Mouse (Mus musculus) Muller cell, postnatal 12 days (primary cell): ENCODE data around the gene Trmt11.
"Not testable (repeated sequence)": the region's sequence is repeated elsewhere in the genome, so short reads cannot be mapped to it uniquely, and the experiment has no call there.

Experiments
- DNase-seq: peaks from one replicate; pipeline ENCODE4 v3.0.0-alpha.2; 2015; ENCODE audit errors: inconsistent ontology term

Trmt11 gene

GRCm38 (mm10) chr10:30600542-30600966 lies at the start of gene Trmt11:
TSS of gene Trmt11 (minus strand) at chr10:30600749.
- peak; percentile 89 for DNase-seq

- no peak for DNase-seq
These were observed 47.1 kb upstream of the Trmt11 start for GRCm38 (mm10) chr10:30647681-30648080.

GRCm38 (mm10) chr10:30638216-30638615 lies 37.7 kb upstream of the Trmt11 start:
- no peak for DNase-seq

GRCm38 (mm10) chr10:30636474-30637154 lies 36.1 kb upstream of the Trmt11 start:
- DNase-seq, result not testable (repeated sequence)

- no peak for DNase-seq
These were observed 32.2 kb upstream of the Trmt11 start for GRCm38 (mm10) chr10:30632718-30633117.

GRCm38 (mm10) chr10:30629977-30630376 lies 29.4 kb upstream of the Trmt11 start:
- no peak for DNase-seq

GRCm38 (mm10) chr10:30629513-30629912 lies 29.0 kb upstream of the Trmt11 start, which contains the start of gene Hint3:
TSS of gene Hint3 (minus strand) at chr10:30629632.
- DNase-seq, result no peak

GRCm38 (mm10) chr10:30628444-30628843 lies 27.9 kb upstream of the Trmt11 start:
- DNase-seq, result not testable (repeated sequence)

- no peak for DNase-seq
These were observed 27.0 kb upstream of the Trmt11 start for GRCm38 (mm10) chr10:30627548-30627947.

GRCm38 (mm10) chr10:30624161-30625019 lies 23.8 kb upstream of the Trmt11 start:
- DNase-seq, result no peak

- peak; percentile 12 for DNase-seq
These were observed 22.4 kb upstream of the Trmt11 start for GRCm38 (mm10) chr10:30622928-30623327.

GRCm38 (mm10) chr10:30618918-30619210 lies 18.3 kb upstream of the Trmt11 start:
- no peak for DNase-seq

GRCm38 (mm10) chr10:30618091-30618917 lies 17.8 kb upstream of the Trmt11 start:
- DNase-seq, result peak; percentile 98

- no peak for DNase-seq
These were observed 12.5 kb upstream of the Trmt11 start for GRCm38 (mm10) chr10:30613039-30613438.

GRCm38 (mm10) chr10:30609614-30610013 lies 9.1 kb upstream of the Trmt11 start:
- DNase-seq, result no peak

GRCm38 (mm10) chr10:30608109-30608508 lies 7.6 kb upstream of the Trmt11 start:
- no peak for DNase-seq

- no peak for DNase-seq
These were observed 435 bp downstream of the Trmt11 start for GRCm38 (mm10) chr10:30600094-30600534.

GRCm38 (mm10) chr10:30587037-30587436 lies 13.5 kb downstream of the Trmt11 start:
- no peak for DNase-seq

- no peak for DNase-seq
These were observed 14.9 kb downstream of the Trmt11 start for GRCm38 (mm10) chr10:30585691-30586090.

GRCm38 (mm10) chr10:30577670-30578280 lies 22.8 kb downstream of the Trmt11 start:
- DNase-seq, result no peak

- no peak for DNase-seq
These were observed 34.2 kb downstream of the Trmt11 start for GRCm38 (mm10) chr10:30566364-30566763.

GRCm38 (mm10) chr10:30564651-30565050 lies 35.9 kb downstream of the Trmt11 start:
- DNase-seq, result no peak
